ENCODE assay signal across 23 mouse cellular contexts in genomic region chr1:170691301-170691700, GRCm38 (mm10). TPM values are rescaled to one million over a fixed set of nuclear protein-coding genes. Genes with fewer than 3 reads are reported as not detected.
A peak's percentile ranks its signal among the peaks of the same experiment; 100 is the strongest.
DNase-seq lines count a peak whose midpoint lies in the region; TF ChIP-seq lines count a peak whose summit lies in the region.
"Had no signal": no experiment of that assay in that cellular context is flagged by ENCODE, and none has a peak within 500 bp of the region (broad histone marks: within the 10 kb centered on the region; RNA-seq: fewer than 3 reads in every experiment).

No protein-coding gene starts in this region.

- no peak overlapping the region for H3K4me3 ChIP-seq in gastrocnemius, adult 2 months
- no peak overlapping the region for H3K4me3 ChIP-seq in myocyte
- H3K4me3 ChIP-seq: embryonic facial prominence, embryonic 15.5 days; erythroblast, embryonic 14.5 days; forebrain, embryonic 10.5 days; heart, embryonic 13.5 days; hindbrain, embryonic 10.5 days had no signal

- intact Hi-C loops in gastrocnemius, adult 2 months (cut with DNase I), result no loop called here
- intact Hi-C loops in heart, postnatal 10 days (cut with DNase I), result no loop called here
- intact Hi-C loops in heart, postnatal 25 days (cut with DNase I), result no loop called here

- H3ac ChIP-seq in myocyte (ENCODE audit: control insufficient read depth, insufficient read length), result no peak overlapping the region

- peak overlapping the region; percentile 46 for H3K4me2 ChIP-seq in myocyte (ENCODE audit: low read depth)
- H3K4me2 ChIP-seq: embryonic facial prominence, embryonic 15.5 days; heart, embryonic 13.5 days; hindbrain, embryonic 14.5 days had no signal

- TF ChIP-seq POLR2A in myocyte (IDR thresholded peaks at IDR 0.05; ENCODE audit: insufficient read length, low read depth), result no peak

- TF ChIP-seq CTCF in gastrocnemius, adult 2 months (IDR thresholded peaks at IDR 0.05), result no peak

- peak overlapping the region; percentile 31; the same call in 1 of the 2 replicates for H3K27ac ChIP-seq in gastrocnemius, adult 2 months
- H3K27ac ChIP-seq: embryonic facial prominence, embryonic 15.5 days; forebrain, embryonic 10.5 days; heart, embryonic 13.5 days; hindbrain, embryonic 10.5 days; hindbrain, embryonic 14.5 days had no signal

- no peaks in the 10 kb centered on the region for H3K27me3 ChIP-seq in myocyte (ENCODE audit: control insufficient read depth, insufficient read depth, insufficient read length)
- H3K27me3 ChIP-seq: embryonic facial prominence, embryonic 15.5 days; heart, embryonic 13.5 days had no signal

- H3K36me3 ChIP-seq in myocyte (ENCODE audit: control insufficient read depth, insufficient read depth), result no peaks in the 10 kb centered on the region
- H3K36me3 ChIP-seq: embryonic facial prominence, embryonic 15.5 days; forebrain, embryonic 10.5 days; G1E; heart, embryonic 13.5 days; hindbrain, embryonic 10.5 days had no signal

- no peak for DNase-seq in gastrocnemius, adult 2 months
- DNase-seq in gastrocnemius, adult 18-20 months (ENCODE audit: low spot score), result no peak
- DNase-seq in heart, postnatal 10 days, result peak; percentile 36 to 50
- no peak for DNase-seq in heart, postnatal 25 days (ENCODE audit: low spot score)
- peak; percentile 74 for DNase-seq in lung, postnatal 10 days
- no peak for DNase-seq in lung, postnatal 25 days (ENCODE audit: low spot score)
- DNase-seq in layer of hippocampus, postnatal 10 days (ENCODE audit: low spot score in 2 of 2), result no peak
- DNase-seq: adrenal gland, adult 8-10 months; cerebellum, adult 11 months; cerebellum, adult 8-10 months; cerebellum, postnatal 14 days; embryo, embryonic 11 days; gastrocnemius, postnatal 10 days; kidney, adult 2 months had no signal

- H3K79me2 ChIP-seq in myocyte (ENCODE audit: control insufficient read depth, insufficient read depth), result no peaks in the 10 kb centered on the region

TF ChIP-seq in myocyte, 11 proteins besides CTCF, POLR2A, EP300 and RAD21:
- TF ChIP-seq E2F4 (IDR thresholded peaks at IDR 0.05; ENCODE audit: insufficient read depth), result no peak
- 0 out of 2 replicates have a peak, but pooled peaks have one; percentile 5 for TF ChIP-seq CEBPB (IDR thresholded peaks at IDR 0.05; ENCODE audit: insufficient read depth, poor library complexity, severe bottlenecking)
TF ChIP-seq in myocyte: peak in this region for 1.

RNA-seq across cellular contexts. Expression of gene Olfml2b, which starts 47.0 kb away (rescaled TPM):
- total RNA-seq in gastrocnemius, adult 2 months (2021), result 1 to 10 TPM; 2.9 to 6.6 TPM
- 1 to 10 TPM; 2.8 to 3.3 TPM for total RNA-seq in gastrocnemius, adult 18-20 months (2021)
- 10 to 100 TPM; 23.4 to 26.6 TPM for total RNA-seq in heart, postnatal 10 days (2021)
- total RNA-seq in heart, postnatal 25 days (2021), result 10 to 100 TPM in 1 of 2 experiments, 1 to 10 TPM in 1; 9.8 to 13.1 TPM
- 69.0 TPM for polyA plus RNA-seq in myocyte (2012; fragmentation: generic; extraction: Trizol)
- total RNA-seq in layer of hippocampus, postnatal 10 days (2021), result 10 to 100 TPM; 21.7 to 25.0 TPM
- polyA plus RNA-seq: CD4-positive, CD25-positive, alpha-beta regulatory T cell, adult 4 months; erythroblast, embryonic 14.5 days; G1E had no signal

Comparison
In these comparisons a context has a peak if more than half of its experiments do, and no peak if none do; other contexts are left out.
1. DNase-seq: peak in heart, postnatal 10 days (2 of 2) and lung, postnatal 10 days (single experiment); none in gastrocnemius, adult 2 months (single experiment), gastrocnemius, adult 18-20 months (single experiment), heart, postnatal 25 days (single experiment), lung, postnatal 25 days (single experiment) and layer of hippocampus, postnatal 10 days (0 of 2).